Mouse (Mus musculus) CH12.LX (cell line): ENCODE results near the gene Hsp90ab1. TPM values are rescaled to one million over a fixed set of nuclear protein-coding genes. Genes with fewer than 3 reads are reported as not detected.

Experiments
- DNase-seq: peaks from one replicate; pipeline ENCODE4 v3.0.0-alpha.2; 2013; ENCODE audit errors: extremely low read depth
- H3K27ac ChIP-seq: 2 replicates; pipeline ENCODE4 v1.5.1; 2012; ENCODE audit warnings: low read depth, mild to moderate bottlenecking, control low read depth, moderate library complexity; ENCODE audit not compliant: insufficient read depth
- H3K27me3 ChIP-seq: replicated peaks from 2 replicates; pipeline ENCODE3; 2012; ENCODE audit warnings: inconsistent platforms
- H3K36me3 ChIP-seq, 2 experiments: replicated peaks in 1 of 2; 2 replicates each; pipeline versions ENCODE3 to v1.6.1; 2012; ENCODE audit warnings: inconsistent platforms in 1 of 2, low read length in 1 of 2, mild to moderate bottlenecking in 1 of 2, mixed read lengths in 1 of 2, moderate library complexity in 1 of 2; ENCODE audit not compliant: control insufficient read depth in 1 of 2, insufficient read depth in 1 of 2
- H3K4me1 ChIP-seq, 2 experiments: 2 replicates each; pipeline ENCODE4 v1.6.1; 2012; ENCODE audit warnings: inconsistent platforms in 1 of 2, moderate library complexity in 1 of 2; ENCODE audit not compliant: insufficient read depth in 2 of 2, control insufficient read depth in 1 of 2
- H3K4me2 ChIP-seq: 2 replicates; pipeline ENCODE4 v1.6.1; 2012; ENCODE audit warnings: low read depth, mild to moderate bottlenecking, control low read depth; ENCODE audit not compliant: poor library complexity, insufficient read depth, severe bottlenecking
- H3K4me3 ChIP-seq, 3 experiments: fragments of 150-350 bp in 1 of 3; sonication (generic) in 1 of 3; replicated peaks in 1 of 3; 2 replicates each; pipeline versions ENCODE3 to v1.5.1; 2011 to 2012; ENCODE audit warnings: low read depth in 2 of 3, low read length in 2 of 3, mild to moderate bottlenecking in 2 of 3, moderate library complexity in 2 of 3, control low read depth in 1 of 3, improper control_type of control experiment in 1 of 3, inconsistent platforms in 1 of 3, mixed read lengths in 1 of 3; ENCODE audit not compliant: poor library complexity in 1 of 3
- H3K79me2 ChIP-seq: replicated peaks from 2 replicates; pipeline ENCODE4 v1.6.1; 2012; ENCODE audit warnings: mild to moderate bottlenecking, moderate library complexity; ENCODE audit not compliant: control insufficient read depth, poor library complexity, insufficient read depth, severe bottlenecking; ENCODE audit errors: extremely low read depth
- H3K9ac ChIP-seq: 2 replicates; pipeline ENCODE4 v1.6.1; 2012; ENCODE audit warnings: low read depth, mild to moderate bottlenecking, control low read depth, moderate library complexity; ENCODE audit not compliant: insufficient read depth
- H3K9me3 ChIP-seq: replicated peaks from 2 replicates; pipeline ENCODE3; 2012; ENCODE audit warnings: low read length, inconsistent platforms, mixed read lengths
- BHLHE40 ChIP-seq: IDR thresholded peaks from 2 replicates; pipeline ENCODE4 v1.6.1; 2011; ENCODE audit warnings: mild to moderate bottlenecking, low read depth, low read length, improper control_type of control experiment
- CHD1 ChIP-seq: IDR thresholded peaks from 2 replicates; pipeline ENCODE4 v1.6.1; 2012; ENCODE audit warnings: low read depth, low read length, improper control_type of control experiment, inconsistent platforms
- CHD2 ChIP-seq: IDR thresholded peaks from 2 replicates; pipeline ENCODE4 v1.6.1; 2011; ENCODE audit warnings: low read length, improper control_type of control experiment
- CTCF ChIP-seq, 2 experiments: IDR thresholded peaks in 1 of 2; conservative IDR thresholded peaks in 1 of 2; 2 replicates each; pipeline ENCODE4 v1.5.1; 2011 to 2012; ENCODE audit warnings: low read depth in 2 of 2, low read length in 2 of 2, improper control_type of control experiment in 1 of 2, inconsistent platforms in 1 of 2, mild to moderate bottlenecking in 1 of 2, moderate library complexity in 1 of 2
- E2F4 ChIP-seq: IDR thresholded peaks from 2 replicates; pipeline ENCODE4 v1.6.1; 2011; ENCODE audit warnings: low read depth, low read length, improper control_type of control experiment; ENCODE audit not compliant: insufficient replicate concordance
- ELF1 ChIP-seq: IDR thresholded peaks from 2 replicates; pipeline ENCODE4 v1.6.1; 2014; ENCODE audit warnings: low read depth, mild to moderate bottlenecking, inconsistent platforms, low read length, improper control_type of control experiment
- EP300 ChIP-seq: IDR thresholded peaks from 2 replicates; pipeline ENCODE4 v1.6.1; 2011; ENCODE audit warnings: low read length, improper control_type of control experiment
- HCFC1 ChIP-seq: IDR thresholded peaks from 2 replicates; pipeline ENCODE4 v1.6.1; 2012; ENCODE audit warnings: low read depth, mild to moderate bottlenecking, inconsistent platforms, low read length, improper control_type of control experiment
- IRF4 ChIP-seq: IDR thresholded peaks from 2 replicates; pipeline ENCODE4 v1.6.1; 2014; ENCODE audit warnings: low read depth, mild to moderate bottlenecking, inconsistent platforms, low read length, improper control_type of control experiment
- JUN ChIP-seq: IDR thresholded peaks from 2 replicates; pipeline ENCODE4 v1.6.1; 2011; ENCODE audit warnings: low read depth, mild to moderate bottlenecking, low read length, improper control_type of control experiment, moderate library complexity; ENCODE audit not compliant: insufficient read depth
- JUND ChIP-seq: conservative IDR thresholded peaks from 2 replicates; pipeline ENCODE4 v1.6.1; 2011; ENCODE audit warnings: low read depth, low read length, improper control_type of control experiment
- KAT2A ChIP-seq: IDR thresholded peaks from 2 replicates; pipeline ENCODE4 v1.6.1; 2012; ENCODE audit warnings: low read length, improper control_type of control experiment, inconsistent platforms; ENCODE audit not compliant: insufficient replicate concordance
- MAX ChIP-seq: IDR thresholded peaks from 2 replicates; pipeline ENCODE4 v1.6.1; 2011; ENCODE audit warnings: low read length, improper control_type of control experiment
- MAZ ChIP-seq: IDR thresholded peaks from 2 replicates; pipeline ENCODE4 v1.6.1; 2012; ENCODE audit warnings: low read depth, mild to moderate bottlenecking, inconsistent platforms, low read length, improper control_type of control experiment, moderate library complexity
- MEF2A ChIP-seq: IDR thresholded peaks from 2 replicates; pipeline ENCODE4 v1.6.1; 2014; ENCODE audit warnings: low read depth, mild to moderate bottlenecking, inconsistent platforms, low read length, improper control_type of control experiment, borderline replicate concordance
- MXI1 ChIP-seq: IDR thresholded peaks from 2 replicates; pipeline ENCODE4 v1.6.1; 2011; ENCODE audit warnings: mild to moderate bottlenecking, low read depth, low read length, improper control_type of control experiment
- MYC ChIP-seq: IDR thresholded peaks from 2 replicates; pipeline ENCODE4 v1.6.1; 2011; ENCODE audit warnings: low read depth, mild to moderate bottlenecking, improper control_type of control experiment, low read length
- NELFE ChIP-seq: IDR thresholded peaks from 2 replicates; pipeline ENCODE4 v1.6.1; 2011; ENCODE audit warnings: low read depth, low read length, improper control_type of control experiment
- NRF1 ChIP-seq: IDR thresholded peaks from 2 replicates; pipeline ENCODE4 v1.6.1; 2014; ENCODE audit warnings: low read depth, mild to moderate bottlenecking, inconsistent platforms, low read length, improper control_type of control experiment, moderate library complexity
- PAX5 ChIP-seq: IDR thresholded peaks from 2 replicates; pipeline ENCODE4 v1.6.1; 2012; ENCODE audit warnings: low read length, inconsistent platforms, mixed read lengths
- POLR2AphosphoS2 ChIP-seq: IDR thresholded peaks from 2 replicates; pipeline ENCODE4 v1.6.1; 2011; ENCODE audit warnings: low read depth, low read length, improper control_type of control experiment
- RAD21 ChIP-seq: IDR thresholded peaks from 2 replicates; pipeline ENCODE4 v1.6.1; 2011; ENCODE audit warnings: low read depth, mild to moderate bottlenecking, low read length, improper control_type of control experiment, moderate library complexity
- RCOR1 ChIP-seq: conservative IDR thresholded peaks from 2 replicates; pipeline ENCODE4 v1.6.1; 2012; ENCODE audit warnings: low read depth, mild to moderate bottlenecking, inconsistent platforms, low read length, improper control_type of control experiment
- SIN3A ChIP-seq: IDR thresholded peaks from 2 replicates; pipeline ENCODE4 v1.6.1; 2012; ENCODE audit warnings: low read length, improper control_type of control experiment, inconsistent platforms
- SMC3 ChIP-seq: IDR thresholded peaks from 2 replicates; pipeline ENCODE4 v1.6.1; 2011; ENCODE audit warnings: low read depth, low read length, improper control_type of control experiment
- TBP ChIP-seq: conservative IDR thresholded peaks from 2 replicates; pipeline ENCODE4 v1.6.1; 2011; ENCODE audit warnings: low read depth, low read length, improper control_type of control experiment
- TCF12 ChIP-seq: IDR thresholded peaks from 2 replicates; pipeline ENCODE4 v1.6.1; 2014; ENCODE audit warnings: low read depth, mild to moderate bottlenecking, inconsistent platforms, low read length, improper control_type of control experiment
- UBTF ChIP-seq: IDR thresholded peaks from 2 replicates; pipeline ENCODE4 v1.6.1; 2012; ENCODE audit warnings: low read depth, mild to moderate bottlenecking, inconsistent platforms, low read length, improper control_type of control experiment, moderate library complexity
- USF1 ChIP-seq: IDR thresholded peaks from 2 replicates; pipeline ENCODE4 v1.6.1; 2014; ENCODE audit warnings: low read depth, mild to moderate bottlenecking, inconsistent platforms, low read length, improper control_type of control experiment
- USF2 ChIP-seq: conservative IDR thresholded peaks from 2 replicates; pipeline ENCODE4 v1.6.1; 2011; ENCODE audit warnings: low read depth, low read length, improper control_type of control experiment
- ZC3H11A ChIP-seq: IDR thresholded peaks from 2 replicates; pipeline ENCODE4 v1.6.1; 2012; ENCODE audit warnings: low read depth, mild to moderate bottlenecking, inconsistent platforms, low read length, improper control_type of control experiment
- ZKSCAN1 ChIP-seq: IDR thresholded peaks from 2 replicates; pipeline ENCODE4 v1.6.1; 2012; ENCODE audit warnings: low read depth, inconsistent platforms, low read length, improper control_type of control experiment, borderline replicate concordance
- dilution Hi-C: fragments of 300-500 bp; cut with MboI; formaldehyde crosslinking; loops from 2 replicates; pipeline ENCODE4 v1.14.3; 2020; ENCODE audit warnings: low sequenced_read_pairs; ENCODE audit not compliant: extremely low pct_unique_long_range_greater_than_20kb, extremely low pct_ligation_motif_present
- in situ Hi-C: fragments of 300-500 bp; cut with MboI; formaldehyde crosslinking; loops from 3 replicates; pipeline ENCODE4 v1.14.3; 2019; ENCODE audit warnings: low sequenced_read_pairs, low pct_ligation_motif_present, low pct_unique_long_range_greater_than_20kb, mixed read lengths
- polyA plus RNA-seq: library from polyadenylated mRNA; unstranded; fragments of >175 nt; gene quantifications from 2 replicates; pipeline ENCODE4 v1.2.1, GENCODE M21; 2012; ENCODE audit warnings: low read depth; ENCODE audit not compliant: insufficient read length
- total RNA-seq, 2 experiments: library from RNA; depleted of rRNA; stranded (reverse); fragments of 300-350 nt in 1 of 2; fragments of >200 nt in 1 of 2; gene quantifications; 2 replicates each; pipeline ENCODE4 v1.2.3; 2012 to 2014

Hsp90ab1 gene
- total and polyA plus RNA-seq, 3 experiments: 790 to 4,858 (median 1,180) TPM

- peak; percentile 47; the same call in 1 of the 2 replicates for TF ChIP-seq UBTF
- no peak for TF ChIP-seq CHD1
- TF ChIP-seq NELFE: peak; percentile 67
- TF ChIP-seq MAZ: peak; percentile 97
- TF ChIP-seq ZKSCAN1: no peak; the same call in 1 of the 2 replicates
- TF ChIP-seq EP300: peak; percentile 49; the same call in 1 of the 2 replicates
- TF ChIP-seq MAX: peak; percentile 31; the same call in 1 of the 2 replicates
- no peak for TF ChIP-seq CTCF (conservative IDR thresholded peaks at IDR 0.05 in 1 of 2, IDR thresholded peaks at IDR 0.05 in 1 of 2; ENCODE audit: low read depth in 2 of 2, low read length in 2 of 2)
- peak; percentile 76; the same call in 1 of the 2 replicates for TF ChIP-seq SIN3A
These were observed 681 bp upstream of the Hsp90ab1 start (continued) for GRCm38 (mm10) chr17:45573780-45574123.

DNA sequence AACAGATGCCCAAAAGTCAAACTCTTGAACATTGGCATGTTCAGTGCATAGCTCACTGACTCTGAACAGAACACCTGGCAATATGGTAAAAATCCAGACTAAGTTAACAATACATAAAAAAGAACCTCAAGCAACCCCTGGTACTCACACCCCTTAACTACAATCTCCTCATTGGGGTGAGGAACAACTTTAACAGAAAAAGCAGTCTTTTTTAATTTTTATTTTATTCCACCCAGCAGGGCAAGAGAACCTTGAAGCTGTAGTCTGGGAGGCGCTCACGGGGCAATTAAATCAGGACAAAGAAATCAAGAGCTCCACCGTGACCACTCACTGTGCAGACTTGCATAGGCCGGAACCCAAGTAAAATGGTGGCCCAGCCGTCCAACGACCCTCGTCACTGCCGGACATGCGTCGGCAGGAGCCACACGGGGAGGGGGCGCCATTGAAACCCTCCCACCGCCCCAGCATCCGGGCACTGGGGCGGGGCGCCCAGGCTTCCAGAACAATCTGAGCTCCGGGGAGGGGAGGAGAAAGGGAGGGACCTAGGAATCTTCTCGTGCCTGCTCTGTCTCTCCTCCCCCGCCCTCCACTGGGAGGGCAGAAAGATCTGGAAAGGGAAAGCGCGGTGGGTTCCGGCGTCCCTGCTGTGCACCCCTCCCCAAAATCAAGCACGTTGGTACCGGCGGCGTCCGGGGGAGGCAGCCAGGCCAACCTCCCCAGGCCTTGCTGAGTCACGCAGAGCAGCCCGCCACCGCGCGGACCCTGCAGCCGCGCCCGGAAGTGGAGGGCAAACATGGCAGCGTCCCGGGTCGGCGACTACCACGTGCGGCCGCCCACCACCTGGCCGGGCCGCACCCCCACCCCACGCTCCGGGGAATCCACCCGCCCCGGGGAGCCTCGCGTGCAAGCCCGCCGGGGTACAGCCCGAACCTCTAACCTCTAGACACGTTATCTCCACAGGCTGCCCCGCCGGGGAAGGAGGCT is 676 bp downstream of the Hsp90ab1 start:
- in situ Hi-C loops: no loop called here
- no peaks in the 10 kb centered on the region for H3K27me3 ChIP-seq
- H3K4me2 ChIP-seq: peak overlapping the region; percentile 90
- H3K36me3 ChIP-seq: peaks cover 43 to 49% of the 10 kb centered on the region in 2 experiments
- peak overlapping the region; percentile 82 for H3K27ac ChIP-seq
- H3K4me3 ChIP-seq: peak overlapping the region; percentile 83 to 93 (median 84)
- peaks cover 21 to 54% of the 10 kb centered on the region in 2 experiments for H3K4me1 ChIP-seq
- no peaks in the 10 kb centered on the region for H3K9me3 ChIP-seq
- peak; percentile 85 for DNase-seq
- dilution Hi-C loops: no loop called here
- H3K79me2 ChIP-seq: peaks cover 46% of the 10 kb centered on the region
- H3K9ac ChIP-seq: peak overlapping the region; percentile 99
- TF ChIP-seq POLR2AphosphoS2 (peak; percentile 21; the same call in 1 of the 2 replicates), MAX (no peak; the same call in 1 of the 2 replicates), JUN (no peak), RCOR1 (no peak), KAT2A (no peak), MXI1 (peak; percentile 92; the same call in 1 of the 2 replicates), ELF1 (peak; percentile 76), CTCF (conservative IDR thresholded peaks at IDR 0.05 in 1 of 2, IDR thresholded peaks at IDR 0.05 in 1 of 2; ENCODE audit: low read depth in 2 of 2, low read length in 2 of 2) (no peak), JUND (no peak), USF2 (no peak), SIN3A (peak; percentile 90), RAD21 (no peak), ZKSCAN1 (no peak), EP300 (no peak), CHD2 (no peak), NELFE (no peak), ZC3H11A (no peak), IRF4 (peak; percentile 12; the same call in 1 of the 2 replicates), SMC3 (no peak), USF1 (no peak), PAX5 (no peak), MEF2A (no peak; the same call in 1 of the 2 replicates), CHD1 (peak; percentile 50; the same call in 1 of the 2 replicates), MAZ (0 out of 2 replicates have a peak, but pooled peaks have one; percentile 51), TBP (no peak), BHLHE40 (no peak), NRF1 (peak; percentile 71), HCFC1 (peak; percentile 62; the same call in 1 of the 2 replicates), E2F4 (no peak), TCF12 (no peak), MYC (peak; percentile 33)
